Mouse (Mus musculus): ENCODE measurements around the gene Mtss1l. TPM values are rescaled to one million over a fixed set of nuclear protein-coding genes. Genes with fewer than 3 reads are reported as not detected.

Gene Mtss1l
- polyA plus RNA-seq, 1 experiment from 2014 or later, result 6.6 TPM

DNA sequence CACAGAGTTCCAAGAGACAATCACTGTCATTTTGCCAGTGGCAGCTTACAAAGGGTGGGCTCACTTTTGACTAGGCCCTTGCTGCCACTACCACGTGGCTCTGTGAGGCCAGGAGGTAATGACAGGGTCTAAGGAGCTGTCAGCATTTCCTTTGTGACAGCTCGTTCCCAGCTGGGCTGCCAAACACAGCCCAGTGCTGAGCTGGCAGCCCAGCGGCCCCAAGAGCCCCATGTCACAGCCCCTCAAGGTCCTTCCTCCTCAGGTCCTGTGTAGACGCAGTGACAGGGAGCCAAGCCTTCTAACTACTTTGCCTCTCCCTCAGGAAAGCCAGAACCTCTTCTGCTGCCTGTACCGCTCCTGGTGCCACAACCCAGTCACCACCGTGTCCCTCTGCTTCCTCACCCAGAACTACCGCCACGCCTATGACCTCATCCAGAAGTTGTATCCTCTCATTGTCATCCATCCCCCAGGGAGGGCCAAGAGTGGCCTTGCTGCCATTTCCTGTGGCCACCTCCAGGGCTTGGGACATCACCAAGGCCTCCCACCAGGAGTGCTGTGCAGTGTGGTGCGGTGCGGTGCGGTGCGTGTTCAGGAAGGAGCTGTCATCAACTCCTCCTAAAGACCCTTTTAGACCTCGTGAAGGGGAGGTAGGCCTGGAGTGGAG lies 9.9 kb upstream of the Mtss1l start:
- WGBS, result 77% methylated on average over 13 of the region's 13 CpGs
- no peaks in the 10 kb centered on the region for H3K27me3 ChIP-seq (replicated peaks; ENCODE audit: low read depth, poor library complexity, severe bottlenecking)
- H3K4me3 ChIP-seq, result no peak overlapping the region
- peaks cover 77% of the 10 kb centered on the region for H3K36me3 ChIP-seq (replicated peaks)
- no peak for DNase-seq (ENCODE audit: low spot score)
- no peaks in the 10 kb centered on the region for H3K9me3 ChIP-seq
- H3K27ac ChIP-seq (replicated peaks), result 0 out of 2 replicates have a peak overlapping the region, but pooled peaks have one; percentile 52
- H3K4me1 ChIP-seq, result peaks cover 36% of the 10 kb centered on the region

DNA sequence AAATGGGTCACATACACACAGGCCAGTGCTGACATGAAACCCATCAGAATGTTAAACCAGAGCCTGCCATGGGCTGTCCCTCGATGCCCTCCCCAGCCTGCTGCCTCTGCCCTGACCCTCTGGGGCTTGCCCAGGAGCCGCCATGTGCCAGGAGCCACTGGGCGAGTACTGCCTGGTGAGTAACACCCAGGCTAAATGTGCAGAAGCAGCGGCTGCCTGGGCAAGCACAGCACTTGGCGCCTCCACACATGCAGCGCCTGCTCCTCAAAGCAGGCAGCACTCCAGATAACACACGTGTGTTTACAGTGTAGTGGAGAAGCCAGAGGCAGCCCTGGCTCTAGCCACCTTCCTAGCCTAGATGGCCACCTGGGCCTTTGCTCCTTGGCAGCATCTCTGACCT lies 8.2 kb upstream of the Mtss1l start:
- Histone ChIP-seq H3K27me3 (replicated peaks; ENCODE audit: low read depth, poor library complexity, severe bottlenecking) (no peaks in the 10 kb centered on the region), H3K27ac (replicated peaks) (no peak overlapping the region), H3K9me3 (no peaks in the 10 kb centered on the region), H3K4me3 (no peak overlapping the region), H3K36me3 (replicated peaks) (peaks cover 70% of the 10 kb centered on the region), H3K4me1 (peaks cover 47% of the 10 kb centered on the region)
- DNase-seq (ENCODE audit: low spot score), result no peak
- 89% methylated on average over 7 of the region's 7 CpGs for WGBS

DNA sequence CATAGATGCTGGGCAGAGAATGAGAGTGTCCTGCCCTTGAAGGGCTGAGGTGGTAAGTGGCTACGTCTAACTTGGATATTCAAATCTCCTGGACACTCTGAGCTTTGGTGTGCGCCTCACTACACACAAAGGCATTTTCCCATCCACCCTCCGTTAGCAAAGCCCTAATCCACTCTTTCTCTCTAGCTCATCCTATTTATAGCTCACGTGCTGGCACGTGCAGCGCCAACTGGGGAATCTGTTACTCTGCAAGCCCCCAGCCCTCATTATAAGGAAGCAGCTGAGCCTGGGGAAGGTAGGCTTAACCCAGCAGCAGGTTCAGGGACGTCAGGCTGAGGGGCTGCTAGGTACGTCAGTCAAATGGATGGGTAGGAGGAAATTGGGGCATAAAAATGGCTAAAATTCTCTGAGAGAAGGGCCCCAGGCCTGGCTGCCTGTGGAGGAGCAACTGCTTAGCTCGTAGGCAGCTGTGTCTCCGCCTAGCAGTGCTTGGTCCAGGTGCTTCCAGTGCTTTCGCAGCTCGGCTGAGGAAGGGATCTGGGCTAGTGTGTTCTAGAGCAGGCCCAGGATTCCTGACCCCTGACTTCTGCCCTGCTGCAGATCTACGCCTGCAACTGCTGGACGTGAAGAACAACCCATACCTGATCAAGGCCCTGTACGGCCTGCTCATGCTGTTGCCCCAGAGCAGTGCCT lies 6.3 kb upstream of the Mtss1l start:
- peaks cover 59% of the 10 kb centered on the region for H3K36me3 ChIP-seq (replicated peaks)

DNA sequence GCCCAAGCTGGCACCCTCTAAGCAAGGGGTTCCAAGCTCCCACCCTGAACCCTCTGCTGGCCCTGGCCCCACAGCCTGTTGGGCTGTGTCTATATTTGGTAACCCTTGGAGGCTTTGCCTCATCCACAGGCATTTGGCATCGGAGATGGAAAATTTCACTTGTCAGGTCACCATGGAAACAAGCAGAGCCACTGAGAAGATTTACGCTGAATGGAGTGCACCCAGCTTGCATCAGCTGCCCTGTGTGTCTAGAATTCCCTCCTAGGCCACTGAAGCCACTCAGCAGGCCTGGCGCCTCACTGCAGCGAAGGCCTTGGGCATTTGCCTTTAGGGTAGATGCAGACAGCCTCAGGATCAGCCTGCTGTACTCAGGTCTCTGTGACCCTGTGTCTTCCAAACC lies 5.2 kb upstream of the Mtss1l start:
- no peak for DNase-seq (ENCODE audit: low spot score)
- peaks cover 48% of the 10 kb centered on the region for H3K36me3 ChIP-seq (replicated peaks)
- peaks cover 62% of the 10 kb centered on the region for H3K4me1 ChIP-seq
- H3K9me3 ChIP-seq, result no peaks in the 10 kb centered on the region
- WGBS, result 88% methylated on average over 4 of the region's 4 CpGs
- H3K4me3 ChIP-seq, result no peak overlapping the region
- H3K27ac ChIP-seq (replicated peaks), result 0 out of 2 replicates have a peak overlapping the region, but pooled peaks have one; percentile 7
- H3K27me3 ChIP-seq (replicated peaks; ENCODE audit: low read depth, poor library complexity, severe bottlenecking), result no peaks in the 10 kb centered on the region

More for the DNA sequence above, 6.3 kb upstream of the Mtss1l start:
- no peaks in the 10 kb centered on the region for H3K9me3 ChIP-seq
- WGBS, result 83% methylated on average over 15 of the region's 15 CpGs
- H3K27ac ChIP-seq (replicated peaks), result 0 out of 2 replicates have a peak overlapping the region, but pooled peaks have one; percentile 12
- no peak for DNase-seq (ENCODE audit: low spot score)
- no peak overlapping the region for H3K4me3 ChIP-seq
- H3K27me3 ChIP-seq (replicated peaks; ENCODE audit: low read depth, poor library complexity, severe bottlenecking), result no peaks in the 10 kb centered on the region
- H3K4me1 ChIP-seq, result peaks cover 61% of the 10 kb centered on the region

DNA sequence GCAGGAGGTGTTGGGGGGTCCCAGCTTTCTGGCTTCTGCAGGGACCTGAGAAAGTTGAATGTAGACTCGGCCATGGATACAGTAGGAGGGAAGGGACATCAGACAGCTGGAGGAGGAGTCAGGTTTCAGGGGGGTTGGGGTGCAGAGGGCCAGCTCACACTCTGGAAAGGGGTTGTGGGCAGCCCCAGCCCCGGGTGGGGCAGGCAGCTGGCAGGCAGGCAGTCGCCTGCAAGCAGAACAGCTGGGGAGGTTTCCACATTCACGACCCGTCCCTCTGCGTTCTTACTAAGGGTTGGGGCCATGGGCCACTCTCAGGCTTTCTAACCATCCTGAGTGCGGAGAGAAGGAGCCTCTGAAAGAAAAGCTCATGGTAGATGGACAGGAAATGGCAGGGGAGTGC lies 4.1 kb upstream of the Mtss1l start:
- whole genome bisulfite sequencing, result 69% methylated on average over 7 of the region's 7 CpGs
- H3K4me1 ChIP-seq, result peaks cover 62% of the 10 kb centered on the region
- H3K27ac ChIP-seq (replicated peaks), result 0 out of 2 replicates have a peak overlapping the region, but pooled peaks have one; percentile 51
- no peak overlapping the region for H3K4me3 ChIP-seq
- H3K36me3 ChIP-seq (replicated peaks), result peaks cover 38% of the 10 kb centered on the region
- no peak for DNase-seq (ENCODE audit: low spot score)
- no peaks in the 10 kb centered on the region for H3K9me3 ChIP-seq
- H3K27me3 ChIP-seq (replicated peaks; ENCODE audit: low read depth, poor library complexity, severe bottlenecking), result no peaks in the 10 kb centered on the region

DNA sequence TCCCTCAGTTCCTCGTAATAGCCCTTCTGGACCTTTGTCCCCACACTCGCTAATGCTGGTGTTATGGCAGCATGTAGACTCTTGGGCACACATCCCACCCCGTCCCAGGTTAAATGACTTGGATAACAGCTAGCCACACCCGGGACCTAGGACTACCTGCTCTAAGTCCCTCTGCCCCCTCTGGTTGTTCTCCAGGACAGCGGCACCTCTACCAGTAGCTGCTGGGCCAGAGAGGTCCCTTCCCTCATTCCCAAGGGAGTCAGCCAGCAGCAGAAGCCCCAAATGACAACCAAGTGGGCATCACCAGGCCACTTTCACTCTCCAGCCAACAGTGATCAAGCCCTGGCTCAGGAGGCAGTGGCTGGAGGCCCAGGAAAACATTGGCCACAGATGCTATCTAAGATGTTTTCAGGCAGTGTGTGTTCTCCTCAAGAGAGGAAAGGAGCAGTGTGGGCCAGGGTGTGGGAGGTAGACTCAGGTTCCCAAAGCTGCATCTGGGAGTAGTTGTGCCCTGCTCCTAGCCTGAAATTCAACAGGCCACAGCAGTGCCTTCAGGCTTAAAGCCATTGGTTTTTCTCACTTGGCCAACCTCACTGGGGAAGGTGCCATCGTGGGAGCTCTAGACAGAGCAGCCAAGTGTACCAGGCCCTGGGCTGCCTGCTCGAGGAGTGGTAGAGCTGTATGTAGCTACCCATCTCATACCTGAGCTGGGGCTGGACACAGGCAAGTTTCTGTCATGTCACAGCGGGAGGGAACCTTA lies 2.9 kb upstream of the Mtss1l start:
- WGBS, result 86% methylated on average over 8 of the region's 8 CpGs
- Histone ChIP-seq H3K27ac (replicated peaks) (peak overlapping the region; percentile 94), H3K4me3 (no peak overlapping the region), H3K27me3 (replicated peaks; ENCODE audit: low read depth, poor library complexity, severe bottlenecking) (no peaks in the 10 kb centered on the region), H3K4me1 (peaks cover 70% of the 10 kb centered on the region), H3K9me3 (no peaks in the 10 kb centered on the region), H3K36me3 (replicated peaks) (peaks cover 29% of the 10 kb centered on the region)
- no peak for DNase-seq (ENCODE audit: low spot score)

DNA sequence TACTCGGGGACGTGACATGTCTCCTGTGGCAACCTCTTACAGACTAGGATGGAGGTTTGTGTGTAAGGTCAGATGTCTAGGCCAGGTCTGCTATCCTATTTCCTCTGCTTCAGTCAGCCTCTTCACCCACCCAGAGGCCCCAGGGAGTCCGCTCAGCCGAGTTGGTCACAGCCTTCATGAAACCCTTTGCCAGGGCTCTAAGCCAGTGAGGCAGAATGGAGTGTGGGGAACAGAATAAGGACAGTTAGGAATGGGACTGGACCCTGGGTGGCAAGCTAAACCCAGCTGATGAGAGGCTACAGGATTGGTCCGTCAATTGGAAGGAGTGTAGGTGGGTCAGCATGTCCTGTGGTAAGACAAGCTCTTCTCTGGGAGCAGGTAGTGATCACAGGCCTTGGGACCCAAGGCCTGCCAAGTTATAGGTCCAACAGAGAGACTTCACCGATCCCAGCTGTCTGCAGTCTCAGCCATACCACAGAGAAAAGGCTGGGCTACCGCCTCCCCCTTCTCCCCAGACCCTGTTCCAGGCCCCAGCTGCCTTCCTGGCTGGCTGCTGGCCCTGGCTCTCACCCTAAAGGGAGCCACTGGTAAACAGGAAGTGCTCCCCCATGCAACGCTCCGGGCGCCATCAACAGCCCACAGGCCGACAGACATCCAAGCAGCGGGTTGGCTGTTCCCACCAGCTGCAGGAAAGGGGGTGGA lies 2.2 kb upstream of the Mtss1l start:
- peaks cover 29% of the 10 kb centered on the region for H3K36me3 ChIP-seq (replicated peaks)
- no peaks in the 10 kb centered on the region for H3K9me3 ChIP-seq
- 42% methylated on average over 12 of the region's 12 CpGs for WGBS
- H3K4me1 ChIP-seq, result peaks cover 77% of the 10 kb centered on the region
- H3K27me3 ChIP-seq (replicated peaks; ENCODE audit: low read depth, poor library complexity, severe bottlenecking), result no peaks in the 10 kb centered on the region
- H3K27ac ChIP-seq (replicated peaks), result peak overlapping the region; percentile 94
- DNase-seq (ENCODE audit: low spot score), result peak; percentile 44
- H3K4me3 ChIP-seq, result peak overlapping the region; percentile 13; the same call in 1 of the 2 replicates

DNA sequence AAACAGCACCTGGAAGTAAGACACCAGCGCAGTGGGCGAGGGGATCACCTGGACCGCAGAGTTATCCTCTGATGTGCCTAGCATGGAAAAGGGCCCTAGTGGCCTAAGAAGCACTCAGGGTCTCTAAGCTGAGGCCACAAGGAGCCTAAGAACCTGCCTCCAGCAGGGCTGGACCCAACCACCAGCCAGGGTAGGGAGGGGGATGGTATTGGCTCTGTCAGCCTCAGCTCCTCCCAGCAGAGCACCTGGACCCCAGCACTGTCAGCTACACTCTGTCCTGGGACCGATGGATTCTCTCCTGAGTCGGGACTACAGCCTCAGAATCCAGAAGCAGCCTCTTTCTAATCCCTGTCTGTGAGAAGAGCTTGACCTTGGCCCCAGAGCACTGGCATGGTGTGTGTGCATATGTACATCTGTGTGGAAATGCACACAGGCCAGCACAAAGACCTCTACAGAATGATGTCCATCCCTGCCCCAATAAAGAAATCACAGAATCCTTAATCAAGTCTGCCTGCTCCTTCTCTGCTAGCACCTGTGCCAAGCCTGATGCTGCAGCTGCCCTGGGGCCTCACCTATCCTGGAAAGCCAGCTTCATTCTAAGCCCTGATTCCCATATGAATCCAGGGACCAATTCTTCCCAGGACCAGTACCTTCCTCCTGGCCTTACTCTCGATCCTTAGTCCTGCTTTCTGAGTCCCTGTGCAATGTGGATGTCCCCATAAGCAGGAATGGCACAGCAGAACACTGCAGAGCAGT lies 1.2 kb upstream of the Mtss1l start:
- Histone ChIP-seq H3K4me3 (peak overlapping the region; percentile 89; the same call in 1 of the 2 replicates), H3K4me1 (peaks cover 86% of the 10 kb centered on the region), H3K27me3 (replicated peaks; ENCODE audit: low read depth, poor library complexity, severe bottlenecking) (no peaks in the 10 kb centered on the region), H3K36me3 (replicated peaks) (peaks cover 33% of the 10 kb centered on the region), H3K9me3 (no peaks in the 10 kb centered on the region), H3K27ac (replicated peaks) (peak overlapping the region; percentile 94)
- WGBS, result 51% methylated on average over 6 of the region's 6 CpGs
- no peak for DNase-seq (ENCODE audit: low spot score)

DNA sequence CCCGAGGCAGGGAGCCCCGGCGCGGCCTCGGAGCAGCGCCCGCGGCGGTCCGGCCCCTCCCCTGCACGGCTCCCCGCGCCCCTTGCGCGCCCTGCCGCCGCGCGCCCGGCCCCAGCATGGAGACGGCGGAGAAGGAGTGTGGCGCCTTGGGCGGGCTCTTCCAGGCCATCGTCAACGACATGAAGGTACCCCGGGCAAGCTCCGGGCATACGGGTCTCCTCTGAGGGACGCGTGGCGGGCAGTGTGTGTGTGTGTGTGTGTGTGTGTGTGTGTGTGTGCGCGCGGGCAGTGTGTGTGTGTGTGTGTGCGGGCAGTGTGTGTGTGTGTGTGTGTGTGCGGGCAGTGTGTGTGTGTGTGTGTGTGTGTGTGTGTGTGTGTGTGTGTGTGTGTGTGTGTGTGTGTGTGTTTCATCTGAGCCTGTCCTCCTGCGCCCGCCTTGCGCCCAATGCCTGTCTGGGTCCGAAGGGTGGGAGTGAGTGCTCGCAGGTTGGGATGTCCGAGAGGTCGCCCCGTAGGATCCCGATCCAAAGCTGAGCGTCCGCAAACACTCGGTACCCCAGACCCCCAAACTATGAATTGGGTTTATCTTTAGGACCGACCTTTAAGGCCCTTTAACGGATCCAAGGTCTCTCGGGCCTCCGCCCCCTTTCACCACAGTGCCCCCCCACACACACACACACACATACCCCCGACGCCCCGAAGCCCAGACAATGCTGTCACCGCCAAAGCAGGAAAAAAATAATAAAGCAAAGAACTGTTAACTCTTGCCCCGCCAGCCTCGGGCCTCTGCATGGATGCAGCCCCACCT lies 534 bp downstream of the Mtss1l start:
- Histone ChIP-seq H3K4me3 (peak overlapping the region; percentile 89), H3K36me3 (replicated peaks) (peaks cover 38% of the 10 kb centered on the region), H3K27me3 (replicated peaks; ENCODE audit: low read depth, poor library complexity, severe bottlenecking) (no peaks in the 10 kb centered on the region), H3K9me3 (no peaks in the 10 kb centered on the region), H3K4me1 (peaks cover 89% of the 10 kb centered on the region), H3K27ac (replicated peaks) (peak overlapping the region; percentile 94)
- peak; percentile 50 for DNase-seq (ENCODE audit: low spot score)
- WGBS, result 3% methylated on average over 55 of the region's 59 CpGs

DNA sequence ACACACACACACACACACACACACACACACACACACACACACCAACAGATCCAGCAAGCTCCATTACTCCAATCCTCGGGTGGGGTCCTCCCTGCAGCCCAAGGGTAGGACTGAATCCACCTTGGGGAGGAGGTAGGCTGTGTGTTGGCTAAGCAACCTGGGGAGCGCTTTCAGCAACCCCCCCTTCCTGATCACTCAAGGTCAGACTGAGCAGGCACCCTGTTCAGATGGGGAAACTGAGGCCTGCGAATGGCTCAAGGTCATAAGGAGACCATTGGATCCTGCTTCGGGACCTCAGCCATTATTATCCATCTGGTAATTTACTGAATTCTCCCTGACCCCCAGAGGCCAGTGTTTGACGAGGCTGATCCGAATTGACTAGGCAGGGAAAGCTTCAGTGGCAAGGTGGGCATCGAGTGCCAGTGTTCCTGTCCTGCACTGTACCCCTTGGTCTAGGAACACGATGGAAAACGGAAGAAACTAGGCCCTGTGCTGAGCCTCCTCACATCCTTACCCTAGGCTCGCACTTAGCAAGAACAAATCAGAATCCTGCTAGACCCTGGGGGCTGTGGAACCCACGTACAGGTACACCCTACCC lies 1.2 kb downstream of the Mtss1l start:
- 56% methylated on average over 11 of the region's 11 CpGs for WGBS
- peak overlapping the region; percentile 89 for H3K4me3 ChIP-seq
- H3K4me1 ChIP-seq, result peaks cover 88% of the 10 kb centered on the region
- H3K9me3 ChIP-seq, result no peaks in the 10 kb centered on the region
- no peak for DNase-seq (ENCODE audit: low spot score)
- H3K27ac ChIP-seq (replicated peaks), result peak overlapping the region; percentile 94
- peaks cover 45% of the 10 kb centered on the region for H3K36me3 ChIP-seq (replicated peaks)
- H3K27me3 ChIP-seq (replicated peaks; ENCODE audit: low read depth, poor library complexity, severe bottlenecking), result no peaks in the 10 kb centered on the region

DNA sequence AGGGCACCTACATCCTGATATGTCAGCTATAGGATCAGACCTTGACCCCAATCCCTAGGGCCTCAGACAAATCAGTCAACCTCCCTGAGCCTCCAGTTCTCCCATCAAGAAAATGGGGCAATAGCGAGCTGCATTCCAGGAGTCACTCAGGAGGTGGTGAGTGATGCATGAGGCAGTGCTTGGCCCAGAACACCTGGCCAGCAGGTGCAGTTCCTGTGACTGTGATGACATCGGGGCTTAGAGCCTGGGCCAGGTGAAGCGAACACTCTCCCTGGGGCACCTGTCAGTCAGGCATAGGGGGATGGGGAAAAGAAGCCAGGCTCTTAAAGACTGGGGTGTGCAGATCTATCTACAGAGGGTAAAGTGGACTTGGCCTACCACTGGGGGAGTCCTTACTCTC lies 3.2 kb downstream of the Mtss1l start:
- peak overlapping the region; percentile 23; the same call in 1 of the 2 replicates for H3K4me3 ChIP-seq
- 69% methylated on average over 3 of the region's 3 CpGs for WGBS
- no peak for DNase-seq (ENCODE audit: low spot score)
- no peaks in the 10 kb centered on the region for H3K27me3 ChIP-seq (replicated peaks; ENCODE audit: low read depth, poor library complexity, severe bottlenecking)
- H3K36me3 ChIP-seq (replicated peaks), result peaks cover 65% of the 10 kb centered on the region
- H3K4me1 ChIP-seq, result peaks cover 72% of the 10 kb centered on the region
- H3K27ac ChIP-seq (replicated peaks), result peak overlapping the region; percentile 63
- H3K9me3 ChIP-seq, result no peaks in the 10 kb centered on the region

Data from embryonic facial prominence, embryonic 10.5 days (tissue).